Mouse (Mus musculus) right cerebral cortex, adult 18-20 months (tissue): ENCODE results near the gene Zmpste24.
"Not testable (repeated sequence)": the region's sequence is repeated elsewhere in the genome, so short reads cannot be mapped to it uniquely, and the experiment has no call there.

Source experiments
- DNase-seq: peaks from one replicate; pipeline ENCODE4 v3.0.0; 2022; ENCODE audit warnings: mixed read lengths

The Zmpste24 gene

DNA sequence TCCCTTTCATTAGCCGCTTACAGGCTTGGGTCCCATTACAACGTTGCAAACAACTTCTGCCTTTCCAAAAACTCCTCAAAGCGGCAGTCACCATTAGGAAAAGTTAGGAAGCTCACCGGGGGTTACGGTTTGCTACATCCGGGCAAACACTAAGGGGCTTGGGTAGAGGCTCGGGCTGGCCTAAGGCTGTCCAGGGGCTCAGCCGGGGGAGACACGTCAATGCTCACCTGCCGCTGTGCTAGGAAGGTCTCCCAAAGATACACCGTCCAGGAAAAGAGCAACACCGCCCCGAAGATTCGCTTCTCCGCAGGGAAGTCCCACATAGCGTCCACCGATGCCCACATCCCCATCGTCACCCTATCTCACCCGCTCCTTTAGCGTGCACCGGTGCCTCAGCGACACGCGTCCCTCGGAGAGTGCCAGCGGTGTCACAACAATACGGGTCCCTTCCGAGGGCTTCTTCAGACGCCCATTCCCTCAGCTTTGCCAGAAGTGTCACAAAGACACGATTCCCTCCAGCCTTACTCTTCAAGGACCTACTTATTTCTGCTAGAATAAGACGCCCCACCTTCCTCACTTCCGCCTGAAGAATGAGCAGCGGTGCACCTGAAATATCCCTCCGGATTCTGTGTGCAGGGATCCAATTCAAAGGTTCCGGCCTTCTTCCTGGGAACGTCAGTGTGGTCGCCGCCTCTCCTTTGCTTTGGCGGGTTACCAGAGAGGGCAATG lies at the start of gene Zmpste24:
Gene Zmpste24, minus strand, starts transcription at position 592 of the 729 bp plus-strand sequence.
- DNase-seq = peak; percentile 89

DNA sequence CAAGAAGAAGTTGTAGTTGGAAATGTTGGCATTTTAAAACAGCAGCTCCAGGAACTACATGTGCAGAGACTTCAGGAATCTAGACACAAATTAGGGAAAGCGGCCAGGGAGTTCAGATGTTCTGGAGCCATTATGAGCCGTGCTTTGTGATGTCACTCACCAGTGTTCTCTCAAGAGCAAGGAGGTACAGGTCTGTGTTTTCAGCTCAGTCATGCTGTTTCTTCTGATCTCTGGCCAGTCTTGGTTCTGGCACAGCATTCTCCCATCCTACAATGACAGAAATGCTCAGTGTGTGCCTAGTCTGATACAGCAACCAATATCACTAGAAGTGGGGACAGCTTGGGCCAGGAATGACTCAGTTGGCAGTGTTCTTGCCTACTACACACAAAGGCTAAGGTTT lies 11.1 kb upstream of the Zmpste24 start, which contains the start of gene Tmco2:
Gene Tmco2, minus strand, starts transcription at position 101 of the 400 bp plus-strand sequence.
- no peak for DNase-seq

DNA sequence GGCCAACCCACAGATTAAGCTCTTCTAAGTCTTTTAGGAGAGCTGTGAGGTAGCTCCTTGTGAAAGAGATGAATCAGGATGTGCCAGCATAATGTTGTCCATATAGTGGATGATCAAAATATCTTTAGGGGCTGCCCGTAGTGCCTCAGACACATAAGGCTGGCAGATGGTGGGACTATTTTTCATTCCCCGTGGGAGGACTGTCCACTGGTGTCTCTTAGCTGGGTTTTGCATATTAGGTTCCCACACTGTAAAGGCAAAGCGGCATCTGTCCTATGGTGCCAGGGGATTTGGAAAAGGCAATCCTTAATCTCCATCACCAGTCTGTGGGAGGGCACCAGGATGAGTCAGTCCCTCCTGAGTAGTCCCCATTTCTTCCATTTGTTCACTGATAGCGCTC lies 5.3 kb upstream of the Zmpste24 start:
- DNase-seq = peak; percentile 80

DNA sequence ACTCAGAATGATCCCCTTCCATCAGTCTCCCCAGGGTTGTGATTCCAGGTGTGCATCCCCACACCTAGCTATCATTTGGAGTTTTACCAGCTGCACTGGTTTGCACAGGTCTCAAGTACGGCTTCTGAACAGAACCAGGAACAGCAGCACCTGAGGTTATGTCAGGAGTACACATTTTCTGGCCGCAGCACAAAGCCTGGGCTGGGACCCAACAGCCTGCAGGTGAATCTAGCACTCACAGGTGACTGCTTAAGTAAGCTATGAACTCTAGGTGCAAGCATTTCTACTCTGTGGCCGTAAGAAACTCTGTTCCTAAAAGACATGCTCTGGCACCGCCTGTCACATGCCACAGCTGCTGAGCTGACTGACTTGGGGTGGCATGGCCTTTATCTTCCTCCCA lies 7.8 kb downstream of the Zmpste24 start:
- no peak for DNase-seq

DNA sequence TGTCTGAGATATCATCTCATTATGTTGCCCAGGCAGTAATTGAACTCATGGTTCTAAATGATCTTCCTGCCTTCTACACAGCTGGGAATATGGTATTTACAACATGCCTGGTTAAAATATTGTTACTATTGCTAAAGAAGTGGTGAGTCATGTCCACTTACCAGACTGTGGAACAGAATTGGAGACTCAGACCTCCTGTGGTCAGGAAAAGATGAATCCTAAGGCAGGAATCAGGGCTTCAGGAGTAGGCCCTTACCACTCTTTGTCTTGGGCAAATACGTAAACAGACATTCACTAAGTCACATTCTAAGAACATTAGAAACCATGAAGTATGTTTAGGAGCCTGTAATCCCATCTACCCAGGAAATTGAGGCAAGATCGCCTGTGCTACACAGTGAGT lies 9.3 kb downstream of the Zmpste24 start:
- no peak for DNase-seq

DNA sequence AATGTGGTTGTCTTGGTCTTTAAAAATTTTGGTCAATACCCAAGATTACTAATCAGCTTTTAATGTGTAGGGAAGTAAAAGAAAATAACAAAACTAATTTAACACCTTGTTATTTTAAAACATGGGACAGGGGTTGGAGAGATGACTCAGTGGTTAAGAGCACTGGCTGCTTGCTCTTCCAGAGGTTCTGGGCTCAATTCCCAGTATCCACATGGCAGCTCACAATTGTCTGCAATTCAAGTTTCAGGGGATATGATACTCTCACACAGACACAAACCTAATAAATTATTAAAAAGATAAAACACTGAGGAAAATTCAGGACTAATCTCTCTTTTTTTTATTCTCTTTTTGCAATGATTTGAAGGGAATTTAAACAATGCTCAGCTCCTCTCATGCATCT lies 13.5 kb downstream of the Zmpste24 start:
- DNase-seq = no peak

DNA sequence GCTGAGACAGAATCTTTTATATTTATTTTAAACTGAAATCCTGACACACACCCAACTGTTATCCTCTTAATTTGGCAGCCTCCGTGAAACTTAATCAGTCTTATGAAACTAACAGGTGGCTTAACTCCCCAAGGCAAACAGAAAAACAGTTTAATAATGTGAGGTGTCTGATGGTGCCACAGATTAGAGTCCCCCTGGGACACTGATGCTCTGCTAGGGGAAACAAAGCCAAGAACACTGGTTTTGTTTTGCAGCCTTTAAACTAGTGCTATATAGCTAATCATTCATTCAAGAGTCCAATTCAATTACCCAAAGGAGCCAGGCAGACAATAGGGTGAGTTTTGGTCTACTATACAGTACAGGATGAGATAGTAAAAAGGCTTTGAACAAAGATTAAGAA lies 17.6 kb downstream of the Zmpste24 start:
- DNase-seq = no peak

DNA sequence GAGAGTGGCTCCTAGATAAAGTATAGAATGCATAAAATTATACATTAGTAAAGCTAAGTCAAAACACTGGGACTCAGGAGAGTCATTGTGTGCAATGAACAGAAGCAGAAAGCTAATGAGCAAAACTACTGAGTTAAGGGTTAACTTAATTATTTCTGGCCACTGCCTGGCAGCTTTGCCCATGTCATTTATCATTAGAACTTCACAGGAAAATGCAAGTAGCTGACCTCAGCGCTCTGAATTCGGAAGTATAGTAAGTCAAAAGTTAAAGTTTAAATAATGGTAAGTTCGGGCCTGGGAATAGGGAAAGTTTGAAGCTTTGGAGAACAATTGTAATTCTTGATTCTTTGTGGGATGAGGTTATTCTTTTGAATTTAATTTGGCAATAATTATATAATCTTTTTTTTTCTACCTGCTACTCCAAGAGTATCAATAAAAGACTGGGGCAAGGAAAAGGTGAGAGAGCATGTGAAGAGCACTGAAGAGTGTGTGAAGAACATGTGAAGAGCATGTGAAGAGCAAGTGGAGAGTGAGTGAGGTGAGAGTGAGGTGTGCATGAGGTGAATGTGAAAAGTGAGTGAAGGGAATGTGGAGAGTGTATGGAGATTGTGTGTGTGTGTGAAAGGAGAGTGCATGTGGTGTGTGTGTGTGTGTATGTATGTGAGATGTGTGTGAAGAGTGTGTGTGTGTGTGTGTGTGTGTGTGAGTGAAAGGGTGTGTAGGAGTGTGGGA lies 20.0 kb downstream of the Zmpste24 start:
- DNase-seq = no peak

DNA sequence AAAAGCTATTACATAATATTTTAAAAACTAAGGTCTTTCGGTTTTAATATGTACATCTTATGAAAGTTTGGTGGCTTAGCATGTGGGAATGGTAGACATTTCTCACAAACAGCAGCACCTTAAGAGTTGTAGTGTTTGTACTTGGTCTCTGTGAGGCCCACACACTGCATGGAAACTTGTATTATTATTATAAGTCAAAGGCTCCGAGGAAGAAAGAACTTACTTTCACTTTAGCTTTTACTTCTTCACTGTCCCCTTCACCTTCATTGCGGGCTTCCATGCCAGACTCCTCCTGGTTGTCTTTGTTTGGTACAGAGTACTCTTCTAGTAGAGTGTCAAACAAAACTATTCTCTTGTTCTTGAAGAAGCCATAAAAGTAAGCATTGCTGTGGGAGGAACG lies 23.8 kb downstream of the Zmpste24 start:
- DNase-seq = no peak

DNA sequence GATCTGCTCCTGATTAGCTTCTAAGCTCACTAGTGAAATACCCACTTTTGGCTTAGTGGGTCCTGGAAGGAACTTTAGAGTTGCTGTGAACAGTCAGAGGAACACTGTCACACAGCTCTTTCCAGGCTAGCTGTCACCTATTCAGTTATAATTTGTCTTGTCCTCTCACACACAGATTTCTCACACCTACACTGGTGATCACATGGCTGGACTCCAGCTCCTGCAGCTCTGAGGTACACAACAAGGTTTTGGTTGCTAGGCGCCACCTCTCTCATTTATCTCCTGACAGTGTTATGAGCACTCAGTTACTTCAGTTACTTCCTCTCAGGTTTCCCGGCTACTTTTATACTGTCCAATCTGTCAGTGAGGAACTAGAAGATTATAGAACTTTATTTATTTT lies 32.7 kb downstream of the Zmpste24 start:
- no peak for DNase-seq

DNA sequence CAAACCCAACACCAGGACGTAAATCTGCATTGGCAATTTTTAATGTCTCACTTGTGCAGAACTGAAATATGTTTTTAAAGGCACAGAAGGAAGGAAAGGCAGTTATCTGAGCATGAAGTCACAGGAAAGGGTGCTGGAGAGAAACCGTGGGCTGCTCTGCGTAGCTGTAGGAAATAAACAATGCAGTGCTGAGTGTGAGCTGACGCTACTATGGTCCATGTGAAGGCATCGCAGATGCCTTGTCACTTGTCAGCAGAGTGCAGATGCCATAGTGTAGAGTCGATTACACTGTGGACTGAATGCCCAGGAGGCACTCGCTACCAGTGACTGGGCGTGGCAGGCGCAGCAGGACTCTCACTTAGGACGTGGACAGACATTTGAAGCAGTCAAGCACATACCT lies 38.8 kb downstream of the Zmpste24 start:
- not testable (repeated sequence) for DNase-seq

DNA sequence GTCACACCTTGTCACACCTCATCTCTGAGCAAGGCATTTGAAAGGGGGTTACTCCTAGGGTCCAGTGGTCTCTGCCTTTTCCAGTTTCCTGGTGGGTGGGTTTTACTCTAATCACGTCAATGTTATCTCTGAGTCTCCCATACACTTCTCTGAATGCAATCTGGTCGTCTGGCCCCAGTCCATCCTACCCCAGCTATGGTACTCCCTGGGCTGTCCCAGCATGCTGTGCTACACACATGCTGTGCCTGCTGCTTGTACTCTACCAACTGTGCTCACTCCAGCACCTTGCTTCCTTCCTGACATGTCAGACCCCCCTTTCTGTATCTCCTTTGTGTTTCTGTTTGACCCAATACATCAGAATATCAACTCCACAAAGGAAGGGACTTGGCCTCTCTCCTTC lies 41.0 kb downstream of the Zmpste24 start:
- no peak for DNase-seq

DNA sequence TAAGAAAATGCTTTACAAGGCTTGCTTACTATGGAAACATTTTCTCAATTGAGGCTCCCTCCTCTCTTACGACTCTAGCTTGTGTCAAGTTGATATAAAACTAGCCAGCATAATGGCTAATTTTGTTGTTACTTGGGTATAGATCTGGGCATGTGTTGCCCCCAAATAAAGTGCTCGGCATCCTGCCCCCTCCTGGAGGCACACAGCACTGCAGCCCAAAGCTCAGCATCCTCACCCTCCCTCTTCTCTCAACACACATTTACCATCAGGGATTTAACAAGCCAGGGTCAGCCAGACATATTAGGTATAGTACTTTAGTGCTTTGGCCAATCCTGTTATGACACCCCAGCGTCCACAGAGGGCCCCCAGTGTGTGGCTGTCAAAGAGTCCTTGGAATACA lies 41.7 kb downstream of the Zmpste24 start:
- no peak for DNase-seq

DNA sequence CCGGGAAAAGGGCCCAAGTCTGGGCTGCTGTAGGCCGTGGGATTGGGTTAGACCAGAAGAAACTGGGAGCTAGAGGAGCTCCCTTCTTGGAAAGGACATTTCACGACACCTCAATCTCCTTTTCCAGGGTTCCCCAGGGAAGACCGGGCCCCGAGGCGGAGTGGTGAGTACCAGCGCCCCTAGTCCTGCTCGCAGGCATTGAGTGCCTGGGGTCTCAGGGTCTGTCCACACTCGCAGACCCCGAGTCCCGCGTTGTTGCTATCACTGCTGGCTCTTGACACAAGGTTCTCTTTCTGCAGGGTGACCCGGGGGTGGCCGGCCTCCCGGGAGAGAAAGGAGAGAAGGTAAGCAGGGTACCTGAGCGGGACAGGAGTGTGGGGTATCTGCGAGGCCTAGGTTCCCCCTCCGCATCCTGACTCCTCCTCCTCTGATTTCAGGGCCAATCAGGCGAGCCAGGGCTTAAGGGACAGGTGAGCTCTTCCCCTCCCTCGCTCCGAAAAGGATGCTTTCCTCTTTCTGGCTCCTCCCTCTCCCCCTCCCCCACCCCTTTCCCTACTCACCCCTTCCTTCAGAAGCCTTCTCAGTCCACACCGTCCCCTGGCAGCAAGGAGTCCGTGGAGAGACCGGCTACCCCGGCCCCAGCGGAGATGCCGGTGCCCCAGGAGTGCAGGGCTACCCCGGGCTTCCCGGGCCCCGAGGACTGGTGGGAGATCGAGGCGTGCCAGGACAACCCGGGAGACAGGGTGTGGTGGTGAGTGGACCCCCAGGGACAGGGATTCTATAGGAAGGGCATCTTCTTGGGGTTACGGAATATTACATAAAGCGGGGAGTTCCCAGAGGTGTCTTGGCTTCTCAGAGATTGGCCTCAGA lies 45.4 kb downstream of the Zmpste24 start:
- peak; percentile 49 for DNase-seq

DNA sequence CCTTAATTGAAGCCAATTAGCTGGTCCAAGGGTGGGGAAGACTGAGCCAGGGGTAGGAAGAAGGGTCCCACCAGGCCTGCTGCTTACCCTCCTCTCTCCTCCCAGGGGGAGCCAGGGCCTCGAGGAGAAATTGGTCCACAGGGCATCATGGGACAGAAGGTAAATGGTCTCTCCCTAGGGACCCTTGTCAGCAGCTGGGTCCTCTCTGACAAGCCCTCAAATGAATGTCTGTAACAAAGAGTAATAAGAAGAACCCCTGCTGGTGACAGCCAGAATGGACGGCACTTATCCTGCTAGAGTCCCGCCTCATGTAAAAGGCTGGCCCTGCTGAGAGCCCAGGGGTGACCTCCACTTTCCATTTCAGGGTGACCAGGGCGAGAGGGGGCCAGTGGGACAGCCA lies 46.2 kb downstream of the Zmpste24 start:
- no peak for DNase-seq

DNA sequence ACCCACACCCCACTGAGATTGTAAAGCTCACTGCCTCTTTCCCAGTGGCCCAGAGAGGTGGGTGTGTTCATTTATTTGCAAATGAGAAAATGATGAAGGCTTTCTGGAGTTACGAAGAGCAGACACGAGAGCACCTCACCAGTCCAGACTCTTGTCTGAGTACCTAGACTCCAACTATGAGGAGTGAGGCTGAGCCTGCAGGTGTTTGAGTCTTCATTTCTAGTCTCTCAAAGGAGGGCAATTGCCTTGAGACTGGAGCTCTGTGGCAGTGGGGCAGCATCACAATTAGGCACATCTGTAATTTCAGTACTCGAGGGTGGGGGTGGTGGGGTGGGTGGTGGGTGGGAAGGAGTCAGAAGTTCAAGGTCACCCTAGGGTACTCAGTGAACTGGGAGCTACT lies 55.1 kb downstream of the Zmpste24 start:
- DNase-seq = no peak

DNA sequence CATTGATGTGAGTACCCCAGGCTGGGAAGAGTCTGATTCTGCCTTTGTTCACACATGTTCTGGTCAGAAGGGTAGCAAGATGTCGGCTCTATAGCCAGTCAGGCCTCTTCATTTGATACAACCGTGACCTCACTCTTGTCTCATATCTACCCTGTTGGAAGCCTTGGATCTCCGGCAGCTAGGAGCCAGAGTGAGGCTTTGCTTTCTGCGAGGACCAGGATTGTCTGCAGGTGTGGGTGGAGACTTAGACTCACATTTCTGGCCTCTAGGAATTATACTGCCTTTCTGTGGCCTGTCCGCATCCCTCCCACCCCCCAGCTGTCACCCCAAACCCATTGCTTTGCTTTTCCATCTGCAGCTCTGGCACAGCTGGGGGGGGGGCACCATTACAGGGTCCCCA lies 55.6 kb downstream of the Zmpste24 start:
- DNase-seq = no peak

DNA sequence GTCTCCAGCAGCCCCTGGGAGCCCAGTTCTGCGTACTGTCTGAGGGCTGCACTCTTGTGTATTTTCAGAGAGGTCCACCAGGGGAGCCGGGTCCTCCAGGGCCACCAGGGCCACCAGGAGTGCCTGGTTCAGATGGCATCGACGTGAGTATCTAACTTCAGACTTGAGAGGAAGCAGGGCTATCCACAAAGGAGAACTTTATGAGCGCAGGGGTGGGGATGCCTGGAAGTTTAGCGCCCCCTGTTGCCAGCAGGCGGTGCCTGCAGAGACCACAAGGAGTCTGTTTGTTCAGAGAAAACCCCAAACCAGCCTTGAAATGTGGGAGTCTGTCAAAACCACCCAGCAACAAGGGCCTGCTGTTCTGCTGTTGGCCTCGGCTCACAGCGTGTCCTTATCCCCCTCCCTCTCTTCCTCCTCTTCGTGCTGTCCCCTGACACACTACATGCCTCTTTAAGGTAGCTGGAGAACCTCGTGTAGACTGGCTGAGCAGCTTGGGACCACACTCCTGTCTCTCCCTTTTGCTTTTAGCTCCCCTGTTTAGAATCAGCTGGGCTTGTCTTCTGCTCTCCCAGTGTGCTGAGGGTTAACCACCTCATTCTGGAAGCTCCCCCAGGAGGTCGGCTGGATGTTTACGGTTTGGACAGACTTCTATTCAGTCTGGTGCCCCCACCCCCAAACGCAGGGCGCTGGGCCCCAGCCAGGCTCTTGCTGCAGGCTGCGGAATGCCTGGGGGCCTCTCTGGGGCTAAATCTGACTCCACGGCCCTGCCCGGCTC lies 57.0 kb downstream of the Zmpste24 start:
- peak; percentile 49 for DNase-seq

DNA sequence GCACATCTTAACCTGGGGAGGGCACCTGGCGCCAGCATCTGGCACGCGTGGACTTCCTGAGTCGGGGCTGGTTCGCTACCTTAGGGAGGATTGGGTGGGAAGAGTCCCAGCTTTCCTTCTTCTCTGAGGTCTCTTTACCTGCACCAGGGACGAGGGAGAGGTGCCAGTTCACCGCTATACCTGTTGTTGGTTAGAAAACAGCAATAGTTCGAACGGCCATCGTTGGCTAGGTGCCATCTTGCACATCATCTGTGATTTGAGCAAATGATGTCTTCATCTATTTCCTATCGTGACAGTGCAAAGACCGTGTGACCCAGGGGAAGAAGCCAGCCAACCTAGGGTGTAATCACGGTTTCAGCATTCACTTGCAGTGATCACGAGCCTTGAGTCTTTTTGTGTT lies 57.7 kb downstream of the Zmpste24 start:
- no peak for DNase-seq

DNA sequence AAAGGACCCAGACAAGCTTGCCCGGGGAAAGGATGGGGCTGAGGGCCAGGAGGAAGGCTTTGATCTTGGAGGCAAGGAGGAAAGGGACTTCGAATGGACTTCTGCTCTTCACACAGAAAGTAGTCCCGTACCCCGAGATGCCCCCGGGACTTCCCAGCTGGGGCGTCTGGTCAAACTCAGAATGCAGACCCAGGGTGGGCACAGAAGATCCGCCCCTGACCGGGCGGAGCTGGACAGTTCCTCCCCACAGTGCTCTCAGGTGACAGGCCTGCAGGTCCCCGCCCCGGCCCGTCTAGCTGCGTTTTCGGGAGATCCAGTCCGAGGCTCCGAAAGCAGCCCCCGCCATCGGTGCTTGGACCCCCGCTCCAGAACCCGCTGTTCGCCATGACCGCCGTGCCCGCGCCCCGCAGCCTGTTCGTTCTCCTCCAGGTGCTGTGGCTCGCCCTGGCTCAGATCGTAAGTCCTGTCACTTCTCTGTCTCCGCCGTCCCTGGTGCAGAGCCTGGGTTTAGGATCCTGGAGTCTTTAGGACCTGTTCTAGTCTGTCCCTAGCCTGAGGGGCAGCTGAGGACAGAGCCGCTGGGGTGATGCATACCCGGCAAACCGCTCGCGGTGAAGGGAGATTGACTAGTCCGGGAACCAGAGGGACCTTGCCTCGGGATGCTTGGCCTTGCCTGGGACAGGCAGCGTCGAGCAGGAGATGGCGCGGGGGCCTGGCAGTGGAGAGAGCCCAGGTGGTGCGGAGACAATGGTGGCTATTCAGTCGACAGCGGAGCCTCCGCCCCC lies 58.5 kb downstream of the Zmpste24 start, which contains the start of gene Col9a2:
Gene Col9a2, plus strand, starts transcription at position 55 of the 785 bp plus-strand sequence.
- no peak for DNase-seq

DNA sequence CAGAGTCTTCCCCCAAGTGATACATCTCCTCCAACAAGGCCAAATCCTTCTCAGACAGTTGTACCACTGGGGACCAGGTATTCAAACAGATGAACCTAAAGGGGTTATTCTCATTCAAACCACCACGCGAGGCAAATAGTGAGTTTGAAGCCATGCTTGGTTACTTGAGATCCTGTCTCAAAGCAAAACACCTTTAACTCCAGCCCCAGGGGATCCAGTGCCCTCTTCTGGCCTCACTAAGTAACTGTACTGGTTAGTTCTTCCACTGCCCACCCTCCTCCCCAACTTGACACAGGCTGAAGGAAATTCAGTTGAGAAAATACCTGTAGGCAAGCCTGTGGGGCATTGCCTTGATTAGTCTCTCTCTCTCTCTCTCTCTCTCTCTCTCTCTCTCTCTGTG lies 65.0 kb downstream of the Zmpste24 start:
- no peak for DNase-seq

DNA sequence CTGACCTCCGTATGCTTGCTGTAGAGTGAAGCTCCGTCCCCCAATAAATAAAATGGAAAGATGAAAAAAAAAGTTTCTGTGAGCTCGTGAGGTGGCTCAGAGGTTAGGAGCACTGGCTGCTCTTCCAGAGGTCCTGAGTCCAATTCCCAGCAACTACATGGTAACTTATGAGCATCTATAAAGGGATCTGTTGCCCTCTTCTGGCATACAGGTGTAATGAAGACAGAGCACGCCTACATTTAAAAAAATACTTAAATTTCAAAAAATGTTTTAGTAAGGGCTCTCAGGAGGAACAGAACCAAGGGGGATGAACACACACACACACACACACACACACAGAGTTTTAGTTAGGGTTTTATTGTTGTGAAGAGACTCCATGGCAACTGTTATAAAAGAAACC lies 66.6 kb downstream of the Zmpste24 start:
- DNase-seq = no peak
